Mouse (Mus musculus) cerebellum, adult 2 months (tissue): ENCODE data around the gene Mettl16.

Experiments
- CTCF ChIP-seq: fragments of 200-500 bp; IDR thresholded peaks from 2 replicates; pipeline ENCODE4 v1.5.1; 2011; ENCODE audit warnings: low read depth, mild to moderate bottlenecking, control low read depth, low read length, moderate library complexity, borderline replicate concordance; ENCODE audit not compliant: insufficient read depth
- POLR2A ChIP-seq: fragments of 200-500 bp; IDR thresholded peaks from 2 replicates; pipeline ENCODE4 v1.6.1; 2011; ENCODE audit warnings: low read length, control low read depth, borderline replicate concordance; ENCODE audit not compliant: insufficient read depth

DNA sequence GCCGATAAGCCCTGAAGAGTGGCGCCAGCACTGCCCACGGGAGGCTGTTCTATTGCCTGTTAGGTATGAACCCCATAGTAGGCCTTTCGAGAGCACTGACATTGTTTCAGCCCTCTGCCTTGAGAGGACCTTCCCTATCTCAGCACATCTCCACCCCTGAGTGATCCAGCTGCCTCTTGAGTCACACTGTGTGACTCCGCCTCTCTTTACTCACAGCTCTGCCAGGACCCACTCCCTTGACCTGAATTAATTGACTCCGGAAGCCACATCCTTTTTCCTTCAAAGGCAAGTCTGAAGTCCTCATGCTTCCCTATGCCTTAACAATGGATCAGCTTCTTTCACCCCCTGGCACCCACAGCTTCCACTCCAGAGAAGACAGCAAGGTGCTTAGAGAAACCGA, 55.5 kb downstream of the Mettl16 start:
- TF ChIP-seq CTCF (no peak), POLR2A (no peak)
